In the genomic region with DNA sequence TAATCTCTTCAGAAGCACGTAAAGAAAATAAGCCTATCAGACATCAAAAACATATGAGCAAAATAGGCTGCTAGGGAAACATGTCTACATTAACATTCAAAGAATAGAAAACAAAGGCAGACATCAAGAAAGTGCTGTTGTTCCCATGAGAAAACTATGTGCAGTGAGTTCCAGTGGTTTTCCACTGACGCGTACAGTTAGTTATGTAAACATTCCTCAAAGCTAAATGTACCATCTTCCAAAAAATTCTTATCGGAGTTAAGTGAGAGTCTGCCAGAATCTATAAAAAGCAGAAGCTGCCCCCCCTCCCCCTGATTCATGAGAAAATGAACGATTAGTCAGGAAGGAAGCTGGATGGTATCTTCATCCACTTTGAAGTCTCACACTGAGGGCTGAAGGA, we compare ENCODE assay signal across 14 mouse cellular contexts.
"Had no signal": no experiment of that assay in that cellular context is flagged by ENCODE, and none has a peak within 500 bp of the region (broad histone marks: within the 10 kb centered on the region; RNA-seq: fewer than 3 reads in every experiment).

No protein-coding gene starts in this region.

- H3K27me3 ChIP-seq: limb, embryonic 12.5 days; liver, embryonic 13.5 days; neural tube, embryonic 12.5 days had no signal

- H3K9me3 ChIP-seq: limb, embryonic 12.5 days; liver, embryonic 13.5 days; neural tube, embryonic 12.5 days had no signal

- H3K9ac ChIP-seq: limb, embryonic 12.5 days; liver, embryonic 13.5 days; liver, postnatal 0 days; neural tube, embryonic 12.5 days had no signal

- H3K27ac ChIP-seq: layer of hippocampus, adult 2 months; limb, embryonic 12.5 days; liver, embryonic 13.5 days; neural tube, embryonic 12.5 days; stomach, postnatal 0 days had no signal

- H3K4me3 ChIP-seq: layer of hippocampus, adult 2 months; limb, embryonic 12.5 days; liver, embryonic 13.5 days; neural tube, embryonic 12.5 days had no signal

- DNase-seq: kidney, adult 9 months; kidney, postnatal 10 days; kidney, postnatal 4 days; liver; liver, embryonic 13.5 days; liver, postnatal 0 days; midbrain, embryonic 14.5 days; thymus, adult 18-20 months; thymus, postnatal 14 days had no signal

- H3K4me2 ChIP-seq: limb, embryonic 12.5 days; liver, embryonic 13.5 days; neural tube, embryonic 12.5 days had no signal

- H3K4me1 ChIP-seq: limb, embryonic 12.5 days; liver, embryonic 13.5 days; neural tube, embryonic 12.5 days had no signal

- ATAC-seq: intestine, postnatal 0 days; liver, postnatal 0 days had no signal

- H3K36me3 ChIP-seq: limb, embryonic 12.5 days; liver, embryonic 13.5 days; neural tube, embryonic 12.5 days had no signal
